Mouse (Mus musculus): ENCODE measurements around the gene Csnk1g1. TPM values are rescaled to one million over a fixed set of nuclear protein-coding genes. Genes with fewer than 3 reads are reported as not detected.

Csnk1g1 gene
- total and polyA plus RNA-seq, 2 experiments from 2014 or later: 14.5 to 26.5 TPM

GRCm38 (mm10) chr9:66088411-66088810 lies 179.7 kb downstream of the Csnk1g1 start:
- H3K27me3 ChIP-seq (ENCODE audit: insufficient read depth, low read length): no peaks in the 10 kb centered on the region
- 55% methylated on average over 4 of the region's 4 CpGs for WGBS
- TF ChIP-seq CTCF (IDR thresholded peaks at IDR 0.05; ENCODE audit: low read depth): peak; percentile 74
- peaks cover 62% of the 10 kb centered on the region for H3K36me3 ChIP-seq (ENCODE audit: insufficient read depth)
- H3K9ac ChIP-seq: no peak overlapping the region
- H3K27ac ChIP-seq (ENCODE audit: low read depth, low read length): no peak overlapping the region
- no peaks in the 10 kb centered on the region for H3K9me3 ChIP-seq (ENCODE audit: low read length)
- DNase-seq: no peak
- ATAC-seq: no peak
- H3K4me3 ChIP-seq (ENCODE audit: low read depth, low read length): no peak overlapping the region
- H3K4me2 ChIP-seq (ENCODE audit: low read depth): no peak overlapping the region
- no peaks in the 10 kb centered on the region for H3K4me1 ChIP-seq (ENCODE audit: insufficient read depth)

- ATAC-seq (no peak), DNase-seq (no peak)
- Histone ChIP-seq H3K36me3 (ENCODE audit: insufficient read depth) (peaks cover 80% of the 10 kb centered on the region), H3K9ac (no peak overlapping the region), H3K4me2 (ENCODE audit: low read depth) (no peak overlapping the region), H3K9me3 (ENCODE audit: low read length) (no peaks in the 10 kb centered on the region), H3K4me1 (ENCODE audit: insufficient read depth) (no peaks in the 10 kb centered on the region), H3K4me3 (ENCODE audit: low read depth, low read length) (no peak overlapping the region), H3K27me3 (ENCODE audit: insufficient read depth, low read length) (no peaks in the 10 kb centered on the region), H3K27ac (ENCODE audit: low read depth, low read length) (no peak overlapping the region)
- no peak for TF ChIP-seq CTCF (IDR thresholded peaks at IDR 0.05; ENCODE audit: low read depth)
- WGBS: 82% methylated on average over 13 of the region's 13 CpGs
Observed at GRCm38 (mm10) chr9:66090593-66091244, 182.0 kb downstream of the Csnk1g1 start.

GRCm38 (mm10) chr9:66091327-66092231 lies 182.9 kb downstream of the Csnk1g1 start:
- Histone ChIP-seq H3K27me3 (ENCODE audit: insufficient read depth, low read length) (no peaks in the 10 kb centered on the region), H3K36me3 (ENCODE audit: insufficient read depth) (peaks cover 88% of the 10 kb centered on the region), H3K27ac (ENCODE audit: low read depth, low read length) (0 out of 2 replicates have a peak overlapping the region, but pooled peaks have one; percentile 4), H3K9me3 (ENCODE audit: low read length) (no peaks in the 10 kb centered on the region), H3K4me1 (ENCODE audit: insufficient read depth) (no peaks in the 10 kb centered on the region), H3K4me3 (ENCODE audit: low read depth, low read length) (no peak overlapping the region), H3K9ac (no peak overlapping the region), H3K4me2 (ENCODE audit: low read depth) (no peak overlapping the region)
- no peak for TF ChIP-seq CTCF (IDR thresholded peaks at IDR 0.05; ENCODE audit: low read depth)
- DNase-seq: no peak
- no peak for ATAC-seq
- WGBS: 78% methylated on average over 6 of the region's 6 CpGs

GRCm38 (mm10) chr9:66092664-66093063 lies 183.9 kb downstream of the Csnk1g1 start:
- no peak overlapping the region for H3K4me3 ChIP-seq (ENCODE audit: low read depth, low read length)
- no peak overlapping the region for H3K9ac ChIP-seq
- H3K4me1 ChIP-seq (ENCODE audit: insufficient read depth): no peaks in the 10 kb centered on the region
- DNase-seq: no peak
- no peak overlapping the region for H3K27ac ChIP-seq (ENCODE audit: low read depth, low read length)
- H3K36me3 ChIP-seq (ENCODE audit: insufficient read depth): peaks cover 89% of the 10 kb centered on the region
- H3K4me2 ChIP-seq (ENCODE audit: low read depth): no peak overlapping the region
- no peak for TF ChIP-seq CTCF (IDR thresholded peaks at IDR 0.05; ENCODE audit: low read depth)
- WGBS: 82% methylated on average over 2 of the region's 2 CpGs
- no peak for ATAC-seq
- H3K9me3 ChIP-seq (ENCODE audit: low read length): no peaks in the 10 kb centered on the region
- no peaks in the 10 kb centered on the region for H3K27me3 ChIP-seq (ENCODE audit: insufficient read depth, low read length)

Other genes starting within 250 kb of the Csnk1g1 start
- gene Oaz2, start 240.9 kb upstream of the Csnk1g1 start, total RNA-seq (2014; rRNA removed): 284 and 301 TPM in 2 replicates
- gene Oaz2, start 240.9 kb upstream of the Csnk1g1 start, polyA plus RNA-seq (2015; fragmentation: Nextera tagmentation; extraction: Ambion mirVana): 374 and 392 TPM in 2 replicates
- gene Zfp609, start 81.4 kb upstream of the Csnk1g1 start, total RNA-seq (2014; rRNA removed): 9.8 and 9.9 TPM in 2 replicates
- gene Zfp609, start 81.4 kb upstream of the Csnk1g1 start, polyA plus RNA-seq (2015; fragmentation: Nextera tagmentation; extraction: Ambion mirVana): 3.8 and 5.0 TPM in 2 replicates
- 10.1 and 12.8 TPM in 2 replicates for gene Pclaf, start 18.7 kb upstream of the Csnk1g1 start, total RNA-seq (2014; rRNA removed)
- 14.5 and 17.2 TPM in 2 replicates for gene Pclaf, start 18.7 kb upstream of the Csnk1g1 start, polyA plus RNA-seq (2015; fragmentation: Nextera tagmentation; extraction: Ambion mirVana)
- gene Trip4, start 130 bp upstream of the Csnk1g1 start, total RNA-seq (2014; rRNA removed): 29.4 and 41.9 TPM in 2 replicates
- 15.3 and 22.6 TPM in 2 replicates for gene Trip4, start 130 bp upstream of the Csnk1g1 start, polyA plus RNA-seq (2015; fragmentation: Nextera tagmentation; extraction: Ambion mirVana)
- 297 and 350 TPM in 2 replicates for gene Ppib, start 151.3 kb downstream of the Csnk1g1 start, total RNA-seq (2014; rRNA removed)
- gene Ppib, start 151.3 kb downstream of the Csnk1g1 start, polyA plus RNA-seq (2015; fragmentation: Nextera tagmentation; extraction: Ambion mirVana): 350 and 413 TPM in 2 replicates
- 4.0 and 5.8 TPM in 2 replicates for gene Snx22, start 160.8 kb downstream of the Csnk1g1 start, total RNA-seq (2014; rRNA removed)
- 7.3 and 7.5 TPM in 2 replicates for gene Snx22, start 160.8 kb downstream of the Csnk1g1 start, polyA plus RNA-seq (2015; fragmentation: Nextera tagmentation; extraction: Ambion mirVana)
- gene Snx1, start 217.7 kb downstream of the Csnk1g1 start, total RNA-seq (2014; rRNA removed): 59.8 and 66.9 TPM in 2 replicates
- gene Snx1, start 217.7 kb downstream of the Csnk1g1 start, polyA plus RNA-seq (2015; fragmentation: Nextera tagmentation; extraction: Ambion mirVana): 42.8 and 51.5 TPM in 2 replicates
- gene Ciao2a, start 217.7 kb downstream of the Csnk1g1 start, total RNA-seq (2014; rRNA removed): 33.0 and 46.2 TPM in 2 replicates
- 60.7 and 67.7 TPM in 2 replicates for gene Ciao2a, start 217.7 kb downstream of the Csnk1g1 start, polyA plus RNA-seq (2015; fragmentation: Nextera tagmentation; extraction: Ambion mirVana)
- 1.9 and 3.4 TPM in 2 replicates for gene Dapk2, start 249.3 kb downstream of the Csnk1g1 start, total RNA-seq (2014; rRNA removed)
- gene Dapk2, start 249.3 kb downstream of the Csnk1g1 start, polyA plus RNA-seq (2015; fragmentation: Nextera tagmentation; extraction: Ambion mirVana): 1.5 and 1.8 TPM in 2 replicates